8 mouse cellular contexts compared by ENCODE assay signal in genomic region chr14:52244690-52245042, GRCm38 (mm10). TPM values are rescaled to one million over a fixed set of nuclear protein-coding genes. Genes with fewer than 3 reads are reported as not detected.
DNase-seq lines count a peak whose midpoint lies in the region; ATAC-seq and TF ChIP-seq lines count a peak whose summit lies in the region.

No protein-coding gene starts in this region.

- peak overlapping the region; percentile 87 for H3K27ac ChIP-seq in forebrain, embryonic 10.5 days
- peak overlapping the region; percentile 77 for H3K27ac ChIP-seq in limb, embryonic 12.5 days
- H3K27ac ChIP-seq in small intestine, adult 2 months (ENCODE audit: insufficient read depth, low read depth, low read length): peak overlapping the region; percentile 77

- intact Hi-C loops in left cerebral cortex, postnatal 14 days (cut with DNase I): no loop called here

- H3K27me3 ChIP-seq in megakaryocyte, embryonic 14.5 days (replicated peaks): no peaks in the 10 kb centered on the region
- H3K27me3 ChIP-seq in forebrain, embryonic 10.5 days (ENCODE audit: poor library complexity, severe bottlenecking): no peaks in the 10 kb centered on the region
- H3K27me3 ChIP-seq in limb, embryonic 12.5 days: no peaks in the 10 kb centered on the region
- no peaks in the 10 kb centered on the region for H3K27me3 ChIP-seq in small intestine, adult 2 months (ENCODE audit: control insufficient read depth, insufficient read depth, low read length)

- H3K9me3 ChIP-seq in megakaryocyte, embryonic 14.5 days: no peaks in the 10 kb centered on the region
- H3K9me3 ChIP-seq in forebrain, embryonic 10.5 days: no peaks in the 10 kb centered on the region
- H3K9me3 ChIP-seq in limb, embryonic 12.5 days: no peaks in the 10 kb centered on the region

- no peak for ATAC-seq in megakaryocyte, adult 5-6 weeks (ENCODE audit: poor library complexity, severe bottlenecking)
- ATAC-seq in limb, embryonic 12.5 days (ENCODE audit: insufficient number of reproducible peaks, insufficient read depth, low FRiP score, low TSS enrichment, low read depth): no peak

- H3K4me3 ChIP-seq in megakaryocyte, embryonic 14.5 days (replicated peaks): peak overlapping the region; percentile 98
- peak overlapping the region; percentile 86 for H3K4me3 ChIP-seq in forebrain, embryonic 10.5 days
- peak overlapping the region; percentile 84 for H3K4me3 ChIP-seq in limb, embryonic 12.5 days (replicated peaks)
- H3K4me3 ChIP-seq in small intestine, adult 2 months (ENCODE audit: low read depth, low read length): peak overlapping the region; percentile 73

- 13% methylated on average over 7 of the region's 7 CpGs for WGBS in forebrain, embryonic 10.5 days
- 12% methylated on average over 7 of the region's 7 CpGs for WGBS in limb, embryonic 12.5 days
- 4% methylated on average over 7 of the region's 7 CpGs for WGBS in small intestine, adult 2 months

- H3K9ac ChIP-seq in limb, embryonic 12.5 days (replicated peaks): peak overlapping the region; percentile 76

- DNase-seq in forebrain, embryonic 10.5 days (ENCODE audit: extremely low spot score, low spot score): no peak
- DNase-seq in thymus, postnatal 25 days: no peak
- DNase-seq in left cerebral cortex, postnatal 14 days (ENCODE audit: low spot score in 2 of 2): no peak
- no peak for DNase-seq in B cell, adult 2 months

- TF ChIP-seq CTCF in small intestine, adult 2 months (IDR thresholded peaks at IDR 0.05; ENCODE audit: extremely low read depth, insufficient read length, insufficient replicate concordance, low read depth, low read length): no peak

- peaks cover 14% of the 10 kb centered on the region for H3K36me3 ChIP-seq in megakaryocyte, embryonic 14.5 days (replicated peaks; ENCODE audit: low read length)
- peaks cover 16% of the 10 kb centered on the region for H3K36me3 ChIP-seq in forebrain, embryonic 10.5 days (replicated peaks)
- H3K36me3 ChIP-seq in limb, embryonic 12.5 days: peaks cover 8% of the 10 kb centered on the region
- H3K36me3 ChIP-seq in small intestine, adult 2 months (ENCODE audit: control insufficient read depth, insufficient read depth, low read length): no peaks in the 10 kb centered on the region

- TF ChIP-seq POLR2A in small intestine, adult 2 months (IDR thresholded peaks at IDR 0.05; ENCODE audit: low read depth, low read length): no peak

- peaks cover 52% of the 10 kb centered on the region for H3K4me1 ChIP-seq in megakaryocyte, embryonic 14.5 days
- H3K4me1 ChIP-seq in forebrain, embryonic 10.5 days: peaks cover 19% of the 10 kb centered on the region
- peaks cover 10% of the 10 kb centered on the region for H3K4me1 ChIP-seq in limb, embryonic 12.5 days (replicated peaks)
- H3K4me1 ChIP-seq in small intestine, adult 2 months (ENCODE audit: control insufficient read depth, insufficient read depth, insufficient read length, low read length): peaks cover 4% of the 10 kb centered on the region

- peak overlapping the region; percentile 79 for H3K4me2 ChIP-seq in limb, embryonic 12.5 days

RNA-seq across cellular contexts. Expression of gene Chd8, which starts 12.9 kb away (rescaled TPM):
- 5.5 and 6.5 TPM in 2 replicates for polyA plus RNA-seq in megakaryocyte, embryonic 14.5 days (2012; ENCODE audit: insufficient read depth, low replicate concordance)
- 73.1 and 77.7 TPM in 2 replicates for total RNA-seq in megakaryocyte, adult 5-6 weeks (2015)
- total RNA-seq in megakaryocyte, adult 5-6 weeks (2017): 36.9 and 47.6 TPM in 2 replicates
- polyA plus RNA-seq in forebrain, embryonic 10.5 days (2016; fragmentation: Nextera tagmentation; extraction: Ambion mirVana): 46.5 and 46.7 TPM in 2 replicates
- 49.6 and 53.7 TPM in 2 replicates for polyA plus RNA-seq in limb, embryonic 12.5 days (2016; fragmentation: Nextera tagmentation; extraction: Ambion mirVana)
- polyA plus RNA-seq in small intestine, adult 2 months (2012; rRNA removed): 10.5 and 19.6 TPM in 2 replicates
- 100 to 1,000 TPM; 107 to 111 TPM for total RNA-seq in left cerebral cortex, postnatal 14 days (2021)

RNA-seq across cellular contexts. Expression of gene Tox4, which starts 34.3 kb away (rescaled TPM):
- polyA plus RNA-seq in megakaryocyte, embryonic 14.5 days (2012; ENCODE audit: insufficient read depth, low replicate concordance): 9.7 and 15.1 TPM in 2 replicates
- total RNA-seq in megakaryocyte, adult 5-6 weeks (2015): 29.9 and 33.1 TPM in 2 replicates
- 37.7 and 41.4 TPM in 2 replicates for total RNA-seq in megakaryocyte, adult 5-6 weeks (2017)
- polyA plus RNA-seq in forebrain, embryonic 10.5 days (2016; fragmentation: Nextera tagmentation; extraction: Ambion mirVana): 53.4 and 56.6 TPM in 2 replicates
- polyA plus RNA-seq in limb, embryonic 12.5 days (2016; fragmentation: Nextera tagmentation; extraction: Ambion mirVana): 47.2 and 51.3 TPM in 2 replicates
- 11.7 and 26.0 TPM in 2 replicates for polyA plus RNA-seq in small intestine, adult 2 months (2012; rRNA removed)
- 10 to 100 TPM; 61.4 to 62.6 TPM for total RNA-seq in left cerebral cortex, postnatal 14 days (2021)

RNA-seq across cellular contexts. Expression of gene Rab2b, which starts 34.7 kb away (rescaled TPM):
- 0.45 and 1.5 TPM in 2 replicates for polyA plus RNA-seq in megakaryocyte, embryonic 14.5 days (2012; ENCODE audit: insufficient read depth, low replicate concordance)
- 5.3 and 7.8 TPM in 2 replicates for total RNA-seq in megakaryocyte, adult 5-6 weeks (2015)
- total RNA-seq in megakaryocyte, adult 5-6 weeks (2017): 3.6 and 4.6 TPM in 2 replicates
- polyA plus RNA-seq in forebrain, embryonic 10.5 days (2016; fragmentation: Nextera tagmentation; extraction: Ambion mirVana): 22.5 and 24.0 TPM in 2 replicates
- polyA plus RNA-seq in limb, embryonic 12.5 days (2016; fragmentation: Nextera tagmentation; extraction: Ambion mirVana): 23.2 and 23.5 TPM in 2 replicates
- polyA plus RNA-seq in small intestine, adult 2 months (2012; rRNA removed): 1.1 and 2.1 TPM in 2 replicates
- total RNA-seq in left cerebral cortex, postnatal 14 days (2021): 10 to 100 TPM; 34.7 to 35.3 TPM

RNA-seq across cellular contexts. Expression of gene Supt16, which starts 47.5 kb away (rescaled TPM):
- polyA plus RNA-seq in megakaryocyte, embryonic 14.5 days (2012; ENCODE audit: insufficient read depth, low replicate concordance): 2.4 and 9.0 TPM in 2 replicates
- total RNA-seq in megakaryocyte, adult 5-6 weeks (2015): 53.3 and 54.3 TPM in 2 replicates
- 148 and 153 TPM in 2 replicates for total RNA-seq in megakaryocyte, adult 5-6 weeks (2017)
- polyA plus RNA-seq in forebrain, embryonic 10.5 days (2016; fragmentation: Nextera tagmentation; extraction: Ambion mirVana): 99.4 and 104 TPM in 2 replicates
- 83.2 and 84.7 TPM in 2 replicates for polyA plus RNA-seq in limb, embryonic 12.5 days (2016; fragmentation: Nextera tagmentation; extraction: Ambion mirVana)
- 1.7 and 4.0 TPM in 2 replicates for polyA plus RNA-seq in small intestine, adult 2 months (2012; rRNA removed)
- 10 to 100 TPM; 44.7 to 45.6 TPM for total RNA-seq in left cerebral cortex, postnatal 14 days (2021)
